Mouse (Mus musculus) cerebellum, adult 9-11 months (tissue): ENCODE measurements at regions not wholly inside any gene's neighbourhood (a gene's known extent, or its start where the extent isn't known, plus 50 kb on each side); places are given as distances from the start of the nearest gene placed in this dataset.
A peak's percentile ranks its signal among the peaks of the same experiment; 100 is the strongest.

Source experiments
- DNase-seq: peaks from one replicate; pipeline ENCODE4 v3.0.0; 2022

DNA sequence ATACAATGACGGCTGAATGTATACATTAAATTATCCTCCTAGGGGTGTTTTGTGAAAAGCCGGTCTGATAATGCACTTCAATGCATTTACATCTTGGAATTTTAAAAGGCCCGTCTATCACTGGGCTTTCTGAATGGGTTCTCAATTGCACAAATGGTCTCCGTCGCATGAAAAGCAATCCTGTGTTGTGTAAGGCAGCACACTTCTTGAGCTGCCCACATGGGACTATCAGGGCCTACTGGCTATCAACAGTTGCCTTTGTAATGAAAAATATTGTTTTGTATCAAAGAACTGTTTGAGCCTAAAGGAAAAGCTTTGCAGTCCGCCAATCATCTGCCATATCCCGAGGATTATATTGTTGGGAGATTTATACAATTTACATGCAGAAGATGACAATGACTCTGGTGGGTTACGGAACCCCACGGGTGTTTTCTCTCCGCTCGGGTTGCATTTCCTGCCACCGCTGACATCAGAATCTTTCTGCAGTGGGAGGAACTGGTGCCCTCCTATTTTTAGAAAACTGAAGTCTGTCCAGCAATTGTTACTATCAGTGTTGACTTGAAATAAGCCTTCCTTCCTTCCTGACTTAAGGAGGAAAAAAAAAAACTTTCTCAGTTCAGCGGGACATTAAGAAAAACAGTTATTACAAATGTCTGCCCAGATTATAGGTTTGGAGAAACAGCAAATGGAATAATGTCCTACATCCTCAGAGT is 118.7 kb downstream of the Tmem26 start:
- DNase-seq: no peak

- DNase-seq: no peak
Measured at GRCm38 (mm10) chr10:68844066-68844465, 120.6 kb downstream of the Tmem26 start.

- no peak for DNase-seq
Measured at GRCm38 (mm10) chr10:68844596-68844995, 121.2 kb downstream of the Tmem26 start.

DNA sequence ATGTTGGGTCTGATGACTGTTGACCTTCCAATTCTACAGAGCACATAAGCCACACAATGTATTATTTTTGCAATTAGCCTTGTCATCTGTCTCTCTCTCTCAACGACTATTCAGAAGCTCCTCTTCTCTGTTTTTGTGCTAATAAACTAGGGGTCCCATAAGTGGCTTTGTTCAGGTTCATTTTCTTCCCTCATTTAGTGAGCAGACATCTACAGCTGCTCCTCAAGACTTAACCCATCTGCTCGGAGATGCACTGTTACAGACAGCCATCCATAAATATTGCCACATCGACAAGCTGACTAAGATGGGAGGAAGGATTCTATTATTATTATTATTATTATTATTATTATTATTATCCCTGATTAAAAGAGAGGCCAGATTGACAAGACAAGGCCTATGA is 127.7 kb downstream of the Tmem26 start:
- no peak for DNase-seq

DNA sequence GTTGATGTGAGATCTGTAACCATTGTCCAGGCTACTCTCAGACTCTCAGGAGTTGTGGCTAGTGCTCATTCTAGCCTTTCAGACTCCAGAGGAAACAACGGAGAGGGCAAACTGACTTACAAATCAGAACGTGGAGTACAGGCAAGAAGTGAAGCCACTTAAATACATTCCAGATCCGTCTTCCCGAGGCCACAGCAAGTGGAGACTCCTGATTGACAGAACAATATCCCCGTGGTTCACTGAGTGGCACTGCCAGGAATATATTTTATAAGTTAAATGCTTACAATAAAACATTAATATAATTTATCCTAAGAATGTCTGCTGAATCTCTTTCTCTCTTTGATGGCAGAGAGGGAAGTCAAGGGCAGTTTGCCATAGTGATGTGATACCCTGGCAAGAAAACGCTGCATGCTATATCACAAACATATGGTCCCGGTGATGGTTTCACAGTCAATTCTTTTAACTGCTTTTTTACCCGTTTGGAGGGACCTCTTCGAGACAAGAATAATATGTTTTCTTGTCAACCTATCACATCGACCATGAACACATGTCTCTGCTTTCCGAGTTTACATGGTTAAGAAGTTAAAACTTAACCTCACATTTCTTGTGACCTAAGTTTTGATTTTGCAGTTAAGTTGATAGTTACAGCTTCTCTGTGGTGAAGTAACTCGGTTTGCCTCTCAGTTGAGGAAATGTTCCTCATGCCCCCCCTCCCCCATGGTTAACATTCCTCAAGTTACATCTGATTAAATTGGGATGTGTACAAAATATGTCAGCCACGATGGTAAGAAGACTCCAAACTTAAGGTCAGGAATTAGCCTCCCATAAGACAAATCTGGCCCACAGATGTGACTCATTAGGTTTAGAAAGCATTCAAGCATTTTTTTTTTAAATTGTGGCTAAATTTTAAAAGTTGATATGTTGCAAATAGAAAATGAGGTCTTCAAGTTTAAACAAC is 132.8 kb downstream of the Tmem26 start:
- no peak for DNase-seq

GRCm38 (mm10) chr10:68864606-68865378 is 141.3 kb downstream of the Tmem26 start:
- no peak for DNase-seq

DNA sequence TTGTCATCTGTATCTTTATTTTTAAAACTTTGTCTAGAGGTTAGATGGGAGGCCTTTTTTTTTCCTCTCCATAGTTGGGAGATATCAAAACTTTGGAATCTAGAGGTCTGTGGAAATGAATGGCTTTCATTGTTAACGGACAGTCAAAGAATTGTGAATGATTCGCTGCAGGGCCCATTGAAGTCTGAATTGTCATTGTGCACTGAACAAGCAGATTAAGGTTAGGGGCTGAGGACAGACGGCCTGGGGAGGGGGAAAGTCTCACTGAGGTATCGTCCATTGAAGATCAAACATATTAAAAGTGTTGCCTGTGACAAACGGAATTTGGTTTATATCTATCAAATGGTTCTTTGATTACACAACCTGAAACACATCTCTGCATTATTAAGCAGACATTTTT is 142.3 kb downstream of the Tmem26 start:
- no peak for DNase-seq

- DNase-seq: no peak
Measured at GRCm38 (mm10) chr10:68867361-68867760, 143.9 kb downstream of the Tmem26 start.

DNA sequence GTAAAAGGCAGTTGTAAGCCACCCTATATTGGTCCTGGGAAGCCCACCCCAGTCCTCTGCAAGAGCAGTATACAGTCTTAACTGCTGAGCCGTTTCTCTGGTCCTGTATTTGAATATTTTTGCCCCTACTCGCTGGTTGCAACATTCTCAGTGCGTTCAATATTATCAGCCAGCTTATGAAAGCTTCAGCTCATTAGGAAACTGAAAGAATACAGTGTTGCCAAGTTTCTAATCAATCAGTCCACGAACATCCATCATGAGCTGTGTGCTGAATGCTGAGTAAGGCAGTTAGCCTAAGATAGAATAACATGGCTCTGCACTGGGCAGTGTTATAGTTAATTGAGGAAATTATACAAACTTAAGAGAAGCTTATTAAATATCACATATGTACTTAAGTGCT is 148.7 kb downstream of the Tmem26 start:
- DNase-seq: no peak

DNA sequence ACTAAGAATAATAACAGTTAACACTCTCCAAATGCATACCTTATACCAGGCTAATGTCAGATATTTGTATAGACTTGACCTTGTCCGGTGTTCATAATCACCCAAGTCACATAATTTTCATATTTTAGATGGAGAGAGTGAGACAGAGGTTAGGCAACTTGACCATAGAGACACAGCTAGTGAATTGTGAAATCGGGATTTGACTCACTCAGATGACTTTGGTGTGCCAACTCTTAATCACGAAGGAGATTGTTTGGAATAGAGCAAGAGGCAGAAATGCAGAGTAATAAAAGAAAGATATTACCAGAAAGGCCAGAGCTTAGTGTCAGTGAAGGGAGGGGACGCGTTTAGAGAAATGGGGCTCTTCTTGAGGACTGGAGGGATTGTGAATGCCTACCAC is 152.2 kb downstream of the Tmem26 start:
- DNase-seq: no peak

GRCm38 (mm10) chr10:68893100-68893841 is 169.8 kb downstream of the Tmem26 start:
- DNase-seq: no peak

DNA sequence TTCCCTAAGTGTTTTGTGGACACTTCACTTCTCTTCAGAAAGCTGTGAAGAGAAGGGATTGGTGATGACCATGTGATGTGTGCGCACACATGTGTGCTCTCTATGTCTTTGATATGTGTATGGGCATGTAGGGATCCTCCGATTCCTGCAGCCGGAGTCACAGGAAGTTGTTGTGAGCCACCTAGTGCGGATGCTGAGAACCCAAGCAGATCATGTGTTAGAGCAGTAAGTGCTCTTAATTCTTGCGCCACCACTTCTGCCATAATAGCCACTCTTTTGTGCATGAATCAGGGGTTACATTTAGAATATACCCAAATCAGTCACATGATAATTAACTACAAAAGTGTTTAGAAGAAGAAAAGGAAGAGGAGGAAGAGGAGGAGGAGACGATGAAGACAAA is 170.7 kb downstream of the Tmem26 start:
- DNase-seq: no peak

GRCm38 (mm10) chr10:68897524-68897923 is 174.1 kb downstream of the Tmem26 start:
- no peak for DNase-seq

DNA sequence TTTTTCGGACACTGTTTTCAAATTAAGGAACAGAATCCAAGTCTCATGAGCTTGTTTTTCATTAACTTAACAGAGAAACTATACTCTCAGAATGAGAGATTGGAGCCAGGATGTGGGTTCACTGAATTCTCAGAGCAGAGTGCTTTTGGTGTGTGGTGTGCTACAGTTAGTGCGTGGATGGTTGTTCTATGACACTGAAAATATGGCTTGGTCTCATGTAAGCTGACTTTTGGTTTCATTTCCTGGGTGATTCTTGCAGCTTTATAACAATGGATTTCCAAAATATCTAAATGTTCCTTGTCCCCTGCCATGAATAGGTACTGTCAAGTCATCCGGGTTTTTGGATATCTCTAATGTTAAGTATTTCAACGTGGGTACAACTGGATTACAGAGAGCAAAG is 177.7 kb downstream of the Tmem26 start:
- DNase-seq: no peak

DNA sequence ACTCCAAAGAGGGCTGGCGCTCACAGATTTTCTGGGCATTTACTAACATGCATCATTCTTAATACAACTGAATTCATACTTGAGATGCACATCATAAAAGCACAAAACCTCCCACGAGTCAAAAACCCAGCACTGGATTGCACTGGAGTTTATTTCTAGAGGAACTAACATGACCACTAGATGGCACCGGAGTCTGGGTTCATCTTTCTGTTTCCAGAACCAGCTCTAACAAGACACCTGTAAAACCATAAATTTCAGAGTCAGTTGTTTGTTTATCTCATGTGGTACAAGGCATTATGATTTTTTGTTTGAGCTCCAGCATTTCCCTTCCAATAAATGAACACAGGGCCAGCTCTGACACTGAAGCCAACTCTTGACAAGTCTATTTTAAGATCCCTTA is 179.2 kb downstream of the Tmem26 start:
- peak; percentile 3 for DNase-seq

DNA sequence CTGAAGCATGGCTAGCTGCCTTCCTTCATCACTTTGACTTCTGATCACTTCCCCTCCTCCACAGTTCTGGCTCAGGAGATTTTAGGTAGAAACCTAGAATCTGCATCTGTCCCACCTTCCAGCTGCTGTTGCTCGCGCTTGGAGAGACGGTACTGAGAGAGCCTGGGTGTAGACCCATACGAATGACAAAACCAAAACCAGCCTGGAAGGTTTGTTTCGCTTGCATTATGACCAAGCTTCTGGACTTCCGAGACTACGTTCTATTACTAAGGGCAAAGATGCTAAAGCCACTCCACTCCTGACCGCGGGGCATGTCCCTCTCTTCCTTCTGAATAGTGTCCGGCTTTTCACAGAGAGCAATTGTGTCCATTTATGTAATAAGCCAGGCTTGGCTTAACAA is 180.9 kb downstream of the Tmem26 start:
- no peak for DNase-seq

DNA sequence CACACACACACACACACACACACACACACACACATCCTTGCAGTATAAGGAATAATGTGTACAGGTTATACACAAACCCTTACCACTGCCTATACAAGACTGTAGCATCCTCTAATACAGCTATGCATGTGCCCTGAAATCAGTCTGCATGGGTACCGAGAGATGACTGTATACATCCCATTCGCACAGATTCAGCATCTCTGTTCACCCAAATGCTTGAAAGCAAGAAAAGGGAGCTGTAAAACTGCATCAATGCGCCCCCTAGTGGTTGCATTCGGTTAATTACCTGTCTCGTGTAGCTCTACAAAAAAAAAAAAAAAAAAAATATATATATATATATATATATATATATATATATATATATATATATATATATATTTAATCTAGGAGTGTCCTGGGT is 184.8 kb downstream of the Tmem26 start:
- no peak for DNase-seq

GRCm38 (mm10) chr10:68909018-68909417 is 185.6 kb downstream of the Tmem26 start:
- DNase-seq: no peak

DNA sequence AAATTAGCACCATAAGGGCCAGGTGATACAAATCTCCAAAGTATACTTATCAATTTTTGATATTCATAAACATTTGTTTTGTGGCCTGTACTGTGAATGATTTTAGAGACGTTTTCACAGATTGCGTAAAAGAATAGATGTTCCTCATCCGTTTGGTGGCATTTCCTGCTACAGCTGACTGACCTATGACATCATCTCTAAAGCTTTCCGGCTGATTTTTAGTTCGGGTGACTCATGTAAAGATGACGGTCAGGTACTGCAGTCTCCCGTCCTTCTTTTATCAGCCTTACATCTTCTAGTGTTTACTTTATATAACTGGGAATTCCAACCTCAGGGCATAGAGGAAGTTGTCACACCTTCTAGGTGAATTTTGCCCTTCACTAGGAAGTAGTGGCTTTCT is 192.7 kb downstream of the Tmem26 start:
- no peak for DNase-seq

- no peak for DNase-seq
Measured at GRCm38 (mm10) chr10:68935843-68936242, 212.4 kb downstream of the Tmem26 start.

- DNase-seq: no peak
Measured at GRCm38 (mm10) chr10:68943239-68943638, 208.0 kb upstream of the Rhobtb1 start.

DNA sequence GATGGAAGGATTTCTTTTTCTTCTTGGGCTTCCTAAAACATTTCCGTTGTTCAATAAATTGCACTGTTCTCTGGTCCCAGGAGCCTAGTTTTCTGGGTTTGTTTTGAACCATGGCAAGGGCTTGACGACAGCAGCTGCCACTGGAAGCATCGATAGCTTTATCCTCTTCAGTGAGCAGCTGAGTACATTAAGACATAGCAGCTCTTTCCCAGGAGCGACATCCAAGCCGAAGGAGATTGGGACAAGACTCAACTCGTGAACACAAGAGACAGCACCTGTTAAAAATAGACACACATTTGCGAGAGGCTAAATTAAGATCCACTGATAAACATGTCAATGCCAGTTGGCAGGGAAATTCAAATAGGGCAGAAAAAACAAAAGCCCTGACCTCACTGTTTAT is 194.7 kb upstream of the Rhobtb1 start:
- DNase-seq: no peak

DNA sequence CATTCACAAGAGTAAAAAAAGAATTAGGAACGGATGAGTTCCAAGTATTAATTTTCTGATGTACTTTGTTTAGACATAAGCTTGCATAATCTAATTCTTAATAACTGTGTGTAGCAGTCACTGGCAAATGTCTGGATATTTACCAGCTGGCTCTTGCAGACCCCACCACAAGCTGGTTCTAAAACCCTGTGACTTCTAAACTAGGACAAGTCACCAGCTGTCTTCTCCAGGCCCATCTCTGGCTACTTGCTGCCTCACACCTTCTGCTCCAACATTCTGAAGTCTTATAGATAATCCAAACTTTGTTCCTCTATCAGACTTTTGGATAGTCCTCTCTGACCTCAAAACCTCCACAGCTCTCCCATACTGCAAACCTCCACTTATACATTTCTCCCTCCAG is 189.9 kb upstream of the Rhobtb1 start:
- no peak for DNase-seq
